Mouse (Mus musculus): ENCODE measurements around the gene Snta1. TPM values are rescaled to one million over a fixed set of nuclear protein-coding genes. Genes with fewer than 3 reads are reported as not detected.

The Snta1 gene
- polyA plus RNA-seq, 1 experiment from 2014 or later, result 4.4 TPM

GRCm38 (mm10) chr2:154417107-154417506 is 9.2 kb upstream of the Snta1 start:
- H3K36me3 ChIP-seq (ENCODE audit: control insufficient read depth, insufficient read depth, low read length), result no peaks in the 10 kb centered on the region
- no peak overlapping the region for H3K27ac ChIP-seq (ENCODE audit: low read depth, low read length)
- 7% methylated on average over 3 of the region's 3 CpGs for WGBS
- H3K9ac ChIP-seq (replicated peaks; ENCODE audit: low read depth, low read length), result no peak overlapping the region
- no peaks in the 10 kb centered on the region for H3K9me3 ChIP-seq (ENCODE audit: control insufficient read depth, low read length)
- no peak overlapping the region for H3K4me2 ChIP-seq (ENCODE audit: low read depth, low read length)
- H3K4me1 ChIP-seq (ENCODE audit: control insufficient read depth, insufficient read depth, low read length), result no peaks in the 10 kb centered on the region
- H3K27me3 ChIP-seq (ENCODE audit: control insufficient read depth, insufficient read depth, low read length), result no peaks in the 10 kb centered on the region
- H3K4me3 ChIP-seq (ENCODE audit: low read depth, low read length), result no peak overlapping the region
- ATAC-seq (ENCODE audit: low read depth), result no peak

GRCm38 (mm10) chr2:154412018-154412666 is 4.2 kb upstream of the Snta1 start:
- ATAC-seq (ENCODE audit: low read depth), result no peak
- Histone ChIP-seq H3K9me3 (ENCODE audit: control insufficient read depth, low read length) (no peaks in the 10 kb centered on the region), H3K4me3 (ENCODE audit: low read depth, low read length) (no peak overlapping the region), H3K9ac (replicated peaks; ENCODE audit: low read depth, low read length) (no peak overlapping the region), H3K27ac (ENCODE audit: low read depth, low read length) (no peak overlapping the region), H3K4me1 (ENCODE audit: control insufficient read depth, insufficient read depth, low read length) (no peaks in the 10 kb centered on the region), H3K36me3 (ENCODE audit: control insufficient read depth, insufficient read depth, low read length) (no peaks in the 10 kb centered on the region), H3K27me3 (ENCODE audit: control insufficient read depth, insufficient read depth, low read length) (no peaks in the 10 kb centered on the region), H3K4me2 (ENCODE audit: low read depth, low read length) (no peak overlapping the region)
- WGBS, result 64% methylated on average over 7 of the region's 7 CpGs

- no peaks in the 10 kb centered on the region for H3K27me3 ChIP-seq (ENCODE audit: control insufficient read depth, insufficient read depth, low read length)
- no peak overlapping the region for H3K4me3 ChIP-seq (ENCODE audit: low read depth, low read length)
- no peak overlapping the region for H3K27ac ChIP-seq (ENCODE audit: low read depth, low read length)
- H3K9me3 ChIP-seq (ENCODE audit: control insufficient read depth, low read length), result no peaks in the 10 kb centered on the region
- 60% methylated on average over 2 of the region's 2 CpGs for whole genome bisulfite sequencing
- no peak overlapping the region for H3K4me2 ChIP-seq (ENCODE audit: low read depth, low read length)
- ATAC-seq (ENCODE audit: low read depth), result no peak
- no peak overlapping the region for H3K9ac ChIP-seq (replicated peaks; ENCODE audit: low read depth, low read length)
- H3K36me3 ChIP-seq (ENCODE audit: control insufficient read depth, insufficient read depth, low read length), result no peaks in the 10 kb centered on the region
- H3K4me1 ChIP-seq (ENCODE audit: control insufficient read depth, insufficient read depth, low read length), result peaks cover 7% of the 10 kb centered on the region; the same call in 1 of the 2 replicates
Measured at GRCm38 (mm10) chr2:154410355-154410754, 2.5 kb upstream of the Snta1 start.

GRCm38 (mm10) chr2:154407063-154407642 is 746 bp downstream of the Snta1 start:
- H3K9ac ChIP-seq (replicated peaks; ENCODE audit: low read depth, low read length), result peak overlapping the region; percentile 72
- H3K27ac ChIP-seq (ENCODE audit: low read depth, low read length), result no peak overlapping the region; the same call in 1 of the 2 replicates
- no peak; the same call in 1 of the 2 replicates for ATAC-seq (ENCODE audit: low read depth)
- peak overlapping the region; percentile 67 for H3K4me3 ChIP-seq (ENCODE audit: low read depth, low read length)
- no peaks in the 10 kb centered on the region for H3K27me3 ChIP-seq (ENCODE audit: control insufficient read depth, insufficient read depth, low read length)
- H3K4me1 ChIP-seq (ENCODE audit: control insufficient read depth, insufficient read depth, low read length), result peaks cover 7% of the 10 kb centered on the region; the same call in 1 of the 2 replicates
- no peaks in the 10 kb centered on the region for H3K36me3 ChIP-seq (ENCODE audit: control insufficient read depth, insufficient read depth, low read length)
- 28% methylated on average over 11 of the region's 11 CpGs for WGBS
- H3K9me3 ChIP-seq (ENCODE audit: control insufficient read depth, low read length), result no peaks in the 10 kb centered on the region
- peak overlapping the region; percentile 59 for H3K4me2 ChIP-seq (ENCODE audit: low read depth, low read length)

GRCm38 (mm10) chr2:154405447-154405994 is 2.4 kb downstream of the Snta1 start:
- H3K9ac ChIP-seq (replicated peaks; ENCODE audit: low read depth, low read length), result no peak overlapping the region
- no peaks in the 10 kb centered on the region for H3K36me3 ChIP-seq (ENCODE audit: control insufficient read depth, insufficient read depth, low read length)
- H3K27ac ChIP-seq (ENCODE audit: low read depth, low read length), result no peak overlapping the region
- WGBS, result 39% methylated on average over 5 of the region's 5 CpGs
- H3K4me2 ChIP-seq (ENCODE audit: low read depth, low read length), result no peak overlapping the region; the same call in 1 of the 2 replicates
- H3K4me1 ChIP-seq (ENCODE audit: control insufficient read depth, insufficient read depth, low read length), result peaks cover 7% of the 10 kb centered on the region; the same call in 1 of the 2 replicates
- H3K9me3 ChIP-seq (ENCODE audit: control insufficient read depth, low read length), result no peaks in the 10 kb centered on the region
- no peak for ATAC-seq (ENCODE audit: low read depth)
- no peaks in the 10 kb centered on the region for H3K27me3 ChIP-seq (ENCODE audit: control insufficient read depth, insufficient read depth, low read length)
- no peak overlapping the region for H3K4me3 ChIP-seq (ENCODE audit: low read depth, low read length)

- H3K4me3 ChIP-seq (ENCODE audit: low read depth, low read length), result no peak overlapping the region
- H3K27me3 ChIP-seq (ENCODE audit: control insufficient read depth, insufficient read depth, low read length), result no peaks in the 10 kb centered on the region
- no peaks in the 10 kb centered on the region for H3K36me3 ChIP-seq (ENCODE audit: control insufficient read depth, insufficient read depth, low read length)
- H3K27ac ChIP-seq (ENCODE audit: low read depth, low read length), result no peak overlapping the region
- no peak overlapping the region for H3K9ac ChIP-seq (replicated peaks; ENCODE audit: low read depth, low read length)
- ATAC-seq (ENCODE audit: low read depth), result peak; percentile 66; the same call in 1 of the 2 replicates
- peaks cover 7% of the 10 kb centered on the region; the same call in 1 of the 2 replicates for H3K4me1 ChIP-seq (ENCODE audit: control insufficient read depth, insufficient read depth, low read length)
- H3K9me3 ChIP-seq (ENCODE audit: control insufficient read depth, low read length), result no peaks in the 10 kb centered on the region
- WGBS, result 22% methylated on average over 7 of the region's 7 CpGs
- H3K4me2 ChIP-seq (ENCODE audit: low read depth, low read length), result no peak overlapping the region
Measured at GRCm38 (mm10) chr2:154402811-154403210, 5.1 kb downstream of the Snta1 start.

GRCm38 (mm10) chr2:154401976-154402375 is 5.9 kb downstream of the Snta1 start:
- no peaks in the 10 kb centered on the region for H3K9me3 ChIP-seq (ENCODE audit: control insufficient read depth, low read length)
- no peaks in the 10 kb centered on the region for H3K36me3 ChIP-seq (ENCODE audit: control insufficient read depth, insufficient read depth, low read length)
- H3K27ac ChIP-seq (ENCODE audit: low read depth, low read length), result no peak overlapping the region
- no peak overlapping the region for H3K4me2 ChIP-seq (ENCODE audit: low read depth, low read length)
- WGBS, result 55% methylated on average over 1 of the region's 1 CpGs
- no peak overlapping the region for H3K9ac ChIP-seq (replicated peaks; ENCODE audit: low read depth, low read length)
- ATAC-seq (ENCODE audit: low read depth), result no peak
- H3K27me3 ChIP-seq (ENCODE audit: control insufficient read depth, insufficient read depth, low read length), result no peaks in the 10 kb centered on the region
- H3K4me1 ChIP-seq (ENCODE audit: control insufficient read depth, insufficient read depth, low read length), result peaks cover 7% of the 10 kb centered on the region; the same call in 1 of the 2 replicates
- H3K4me3 ChIP-seq (ENCODE audit: low read depth, low read length), result no peak overlapping the region

GRCm38 (mm10) chr2:154399325-154399724 is 8.6 kb downstream of the Snta1 start:
- no peak overlapping the region for H3K4me3 ChIP-seq (ENCODE audit: low read depth, low read length)
- no peaks in the 10 kb centered on the region for H3K27me3 ChIP-seq (ENCODE audit: control insufficient read depth, insufficient read depth, low read length)
- no peak overlapping the region for H3K4me2 ChIP-seq (ENCODE audit: low read depth, low read length)
- no peak overlapping the region for H3K9ac ChIP-seq (replicated peaks; ENCODE audit: low read depth, low read length)
- peak overlapping the region; percentile 6; the same call in 1 of the 2 replicates for H3K27ac ChIP-seq (ENCODE audit: low read depth, low read length)
- H3K36me3 ChIP-seq (ENCODE audit: control insufficient read depth, insufficient read depth, low read length), result no peaks in the 10 kb centered on the region
- H3K9me3 ChIP-seq (ENCODE audit: control insufficient read depth, low read length), result no peaks in the 10 kb centered on the region
- H3K4me1 ChIP-seq (ENCODE audit: control insufficient read depth, insufficient read depth, low read length), result no peaks in the 10 kb centered on the region
- no peak for ATAC-seq (ENCODE audit: low read depth)
- 69% methylated on average over 2 of the region's 2 CpGs for WGBS

GRCm38 (mm10) chr2:154398267-154398666 is 9.6 kb downstream of the Snta1 start:
- Histone ChIP-seq H3K9ac (replicated peaks; ENCODE audit: low read depth, low read length) (no peak overlapping the region), H3K36me3 (ENCODE audit: control insufficient read depth, insufficient read depth, low read length) (no peaks in the 10 kb centered on the region), H3K27ac (ENCODE audit: low read depth, low read length) (no peak overlapping the region), H3K27me3 (ENCODE audit: control insufficient read depth, insufficient read depth, low read length) (no peaks in the 10 kb centered on the region), H3K9me3 (ENCODE audit: control insufficient read depth, low read length) (no peaks in the 10 kb centered on the region), H3K4me1 (ENCODE audit: control insufficient read depth, insufficient read depth, low read length) (no peaks in the 10 kb centered on the region), H3K4me2 (ENCODE audit: low read depth, low read length) (no peak overlapping the region), H3K4me3 (ENCODE audit: low read depth, low read length) (no peak overlapping the region)
- no peak for ATAC-seq (ENCODE audit: low read depth)
- 89% methylated on average over 7 of the region's 7 CpGs for WGBS
